Mouse (Mus musculus): ENCODE measurements around the gene Gusb.

The Gusb gene

DNA sequence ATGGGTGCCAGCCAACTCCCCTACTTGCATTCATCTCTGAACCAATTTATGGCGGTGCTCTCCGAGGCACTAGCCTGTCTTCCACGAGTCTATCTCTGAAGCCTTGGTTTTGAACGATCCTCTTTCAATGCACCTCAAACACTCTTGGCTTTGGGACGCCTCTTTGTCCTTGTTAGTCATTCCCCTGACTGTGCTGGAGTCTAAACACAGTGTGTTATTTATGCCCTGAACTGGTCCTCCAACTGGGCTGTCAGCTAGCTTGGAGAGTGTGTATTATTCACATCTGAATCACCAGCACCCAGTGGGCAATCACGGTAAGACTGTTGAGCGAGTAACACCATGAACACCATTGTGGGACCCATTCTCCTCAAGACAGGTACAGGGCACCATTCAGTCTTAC lies 24.8 kb upstream of the Gusb start:
- in situ Hi-C loops (cut with MboI; ENCODE audit: unreplicated experiment in 2 of 2): loop anchor here in 1 of 2 experiments (10.0 kb wide), 1 partner anchor 227 kb away; the partner anchor contains the start of genes Sbds and Tyw1

- in situ Hi-C loops (cut with MboI; ENCODE audit: unreplicated experiment in 2 of 2): loop anchor here in 1 of 2 experiments (10.0 kb wide), 1 partner anchor 228 kb away; the partner anchor contains the start of genes Sbds and Tyw1
Measured at GRCm38 (mm10) chr5:130027134-130027533, 24.3 kb upstream of the Gusb start.

- in situ Hi-C loops (cut with MboI; ENCODE audit: unreplicated experiment in 2 of 2): loop anchor here in 1 of 2 experiments (10.0 to 25.0 kb wide), 2 partner anchors 231 to 1012 kb away; partner anchors contain the start of genes Ran, Sbds, Stx2 and Tyw1
Measured at GRCm38 (mm10) chr5:130023767-130024539, 21.1 kb upstream of the Gusb start.

GRCm38 (mm10) chr5:130023067-130023766 lies 20.4 kb upstream of the Gusb start:
- in situ Hi-C loops (cut with MboI; ENCODE audit: unreplicated experiment in 2 of 2): loop anchor here in 1 of 2 experiments (10.0 to 25.0 kb wide), 2 partner anchors 232 to 1011 kb away; partner anchors contain the start of genes Ran, Sbds, Stx2 and Tyw1

DNA sequence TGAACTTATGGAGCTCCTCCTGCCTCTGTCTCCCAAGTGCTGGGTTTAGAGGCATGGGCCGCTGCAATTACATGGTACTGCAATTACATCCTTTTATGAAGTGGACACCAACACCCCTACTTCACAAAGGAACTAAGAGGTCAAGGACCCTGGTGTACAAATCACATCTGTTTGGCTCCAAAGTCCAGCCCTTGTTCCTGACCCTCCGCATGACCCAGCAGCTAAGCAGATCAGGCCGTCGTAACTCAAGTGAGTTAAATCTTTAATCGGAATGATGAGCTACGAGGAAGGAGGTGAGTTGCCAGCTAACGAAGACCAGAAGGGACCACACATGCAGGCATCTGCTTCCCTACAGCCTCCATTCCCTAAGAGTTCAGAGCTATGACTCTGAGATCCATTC lies 19.5 kb upstream of the Gusb start:
- in situ Hi-C loops (cut with MboI; ENCODE audit: unreplicated experiment in 2 of 2): loop anchor here in 1 of 2 experiments (10.0 to 25.0 kb wide), 2 partner anchors 232 to 1010 kb away; partner anchors contain the start of genes Ran, Sbds, Stx2 and Tyw1

DNA sequence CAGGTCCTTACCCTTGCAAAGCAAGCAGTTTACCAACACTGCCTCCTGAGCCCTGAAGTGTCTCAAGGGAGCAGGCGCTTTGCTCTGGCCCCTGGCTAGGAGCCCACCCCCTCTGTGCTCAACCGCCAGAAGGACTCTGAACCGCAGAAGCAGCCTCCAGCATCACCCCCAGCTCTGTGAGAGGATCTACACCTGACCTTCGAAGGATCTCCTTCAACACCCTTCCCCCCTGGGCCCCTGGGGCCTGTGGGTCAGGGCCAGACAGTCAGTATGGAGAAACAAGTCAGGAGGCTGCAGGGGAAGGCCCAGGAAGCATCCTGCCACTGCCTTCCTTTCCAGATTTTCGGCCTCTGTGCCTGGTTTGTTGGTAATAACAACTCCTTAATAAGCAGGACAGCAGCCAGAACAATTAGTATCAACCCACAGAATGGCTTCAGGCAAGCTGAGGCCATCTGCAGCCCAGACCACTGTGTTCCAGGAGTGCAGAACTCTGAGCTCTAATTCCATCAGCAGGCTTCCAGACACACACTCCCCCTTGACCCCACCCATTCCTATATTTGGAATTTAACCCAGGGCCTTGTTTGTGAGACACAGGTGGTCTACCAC lies 18.6 kb upstream of the Gusb start:
- in situ Hi-C loops (cut with MboI; ENCODE audit: unreplicated experiment in 2 of 2): loop anchor here in 1 of 2 experiments (10.0 to 25.0 kb wide), 2 partner anchors 233 to 1009 kb away; partner anchors contain the start of genes Ran, Sbds, Stx2 and Tyw1

DNA sequence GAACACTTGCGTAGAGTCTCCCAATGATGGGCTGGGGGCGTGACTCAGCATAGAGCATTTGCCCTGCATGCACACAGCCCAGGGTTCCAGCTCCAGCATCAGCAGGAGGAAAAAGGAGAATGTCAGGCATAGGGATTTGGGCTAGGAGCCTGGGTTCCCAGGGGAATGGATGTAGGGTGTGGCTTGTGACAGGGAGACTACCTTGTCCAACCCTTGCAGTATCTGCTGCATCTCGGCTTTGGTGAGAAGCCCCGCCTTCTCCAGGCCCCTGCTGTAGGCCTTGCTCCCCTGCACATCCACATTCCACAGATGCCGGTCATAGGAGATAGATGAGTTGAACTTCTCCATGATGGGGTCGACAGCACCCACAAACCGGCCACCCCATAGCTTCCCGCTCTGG lies 16.6 kb upstream of the Gusb start:
- in situ Hi-C loops (cut with MboI; ENCODE audit: unreplicated experiment in 2 of 2): loop anchor here in 1 of 2 experiments (25.0 kb wide), 1 partner anchor 1007 kb away; the partner anchor contains the start of genes Ran and Stx2

DNA sequence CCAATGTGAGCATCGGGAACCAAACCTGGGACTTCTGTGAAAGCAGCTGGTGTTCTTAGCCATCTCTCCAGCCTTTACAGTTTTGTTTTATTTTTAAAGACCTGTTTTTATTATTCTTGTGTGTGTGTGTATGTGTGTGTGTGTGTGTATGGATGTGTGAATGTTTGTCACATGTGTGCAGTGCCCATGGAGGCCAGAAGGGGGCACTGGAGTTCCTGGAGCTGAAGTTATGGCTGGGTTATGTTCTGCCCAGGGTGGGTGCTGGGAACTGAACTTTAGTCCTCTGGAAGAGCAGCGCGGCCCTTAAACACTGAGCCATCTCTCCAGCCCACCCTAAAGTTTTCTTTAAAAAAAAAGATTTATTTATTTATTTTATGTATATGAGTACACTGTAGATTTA lies 12.3 kb upstream of the Gusb start:
- in situ Hi-C loops (cut with MboI; ENCODE audit: unreplicated experiment in 2 of 2): loop anchor here in 1 of 2 experiments (25.0 kb wide), 1 partner anchor 1003 kb away; the partner anchor contains the start of genes Ran and Stx2

GRCm38 (mm10) chr5:130010961-130011360 lies 8.1 kb upstream of the Gusb start:
- in situ Hi-C loops (cut with MboI; ENCODE audit: unreplicated experiment in 2 of 2): loop anchor here in 1 of 2 experiments (25.0 kb wide), 1 partner anchor 999 kb away; the partner anchor contains the start of genes Ran and Stx2

DNA sequence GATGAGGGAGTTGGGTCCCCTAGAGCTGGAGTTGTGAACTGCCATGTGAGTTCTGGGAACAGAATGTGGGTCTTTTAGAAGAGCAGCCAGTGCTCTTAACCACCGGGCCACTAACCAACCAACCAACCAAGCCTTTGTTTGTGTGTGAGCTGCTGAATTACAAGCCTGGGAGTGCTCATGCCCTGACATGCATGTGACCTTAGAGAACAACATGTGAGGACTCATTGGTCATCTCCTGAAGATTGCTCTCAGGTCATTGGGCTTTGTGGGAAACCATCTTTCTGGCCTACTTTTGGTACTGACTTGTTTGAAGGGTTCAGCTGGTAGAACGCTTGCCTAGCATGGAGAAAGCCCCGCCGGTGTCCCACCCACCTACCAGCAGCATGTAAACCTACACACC lies 6.9 kb upstream of the Gusb start:
- in situ Hi-C loops (cut with MboI; ENCODE audit: unreplicated experiment in 2 of 2): loop anchor here in 1 of 2 experiments (25.0 kb wide), 1 partner anchor 997 kb away; the partner anchor contains the start of genes Ran and Stx2

GRCm38 (mm10) chr5:130008034-130008590 lies 5.3 kb upstream of the Gusb start:
- in situ Hi-C loops (cut with MboI; ENCODE audit: unreplicated experiment in 2 of 2): loop anchor here in 1 of 2 experiments (25.0 kb wide), 1 partner anchor 996 kb away; the partner anchor contains the start of genes Ran and Stx2

DNA sequence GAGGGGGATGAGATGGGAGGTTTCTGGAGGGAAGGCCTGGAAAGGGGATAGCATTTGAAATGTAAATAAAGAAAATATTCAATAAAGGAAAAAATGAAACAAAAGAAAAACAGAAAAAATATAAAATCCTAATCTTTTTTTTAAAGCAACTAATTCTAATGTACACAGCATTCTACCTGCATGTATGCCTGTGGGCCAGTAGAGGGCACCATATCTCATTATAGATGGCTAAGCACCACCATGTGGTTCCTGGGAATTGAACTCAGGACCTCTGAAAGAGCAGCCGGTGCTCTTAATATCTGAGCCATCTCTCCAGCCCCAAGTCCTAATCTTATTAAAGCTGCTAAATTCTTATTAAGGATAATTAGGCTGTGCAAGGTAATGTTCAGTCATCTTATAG lies 4.5 kb upstream of the Gusb start:
- in situ Hi-C loops (cut with MboI; ENCODE audit: unreplicated experiment in 2 of 2): loop anchor here in 1 of 2 experiments (25.0 kb wide), 1 partner anchor 995 kb away; the partner anchor contains the start of genes Ran and Stx2

GRCm38 (mm10) chr5:130003229-130003628 lies 380 bp upstream of the Gusb start:
- in situ Hi-C loops (cut with MboI; ENCODE audit: unreplicated experiment in 2 of 2): loop anchor here in 1 of 2 experiments (25.0 kb wide), 1 partner anchor 991 kb away; the partner anchor contains the start of genes Ran and Stx2

DNA sequence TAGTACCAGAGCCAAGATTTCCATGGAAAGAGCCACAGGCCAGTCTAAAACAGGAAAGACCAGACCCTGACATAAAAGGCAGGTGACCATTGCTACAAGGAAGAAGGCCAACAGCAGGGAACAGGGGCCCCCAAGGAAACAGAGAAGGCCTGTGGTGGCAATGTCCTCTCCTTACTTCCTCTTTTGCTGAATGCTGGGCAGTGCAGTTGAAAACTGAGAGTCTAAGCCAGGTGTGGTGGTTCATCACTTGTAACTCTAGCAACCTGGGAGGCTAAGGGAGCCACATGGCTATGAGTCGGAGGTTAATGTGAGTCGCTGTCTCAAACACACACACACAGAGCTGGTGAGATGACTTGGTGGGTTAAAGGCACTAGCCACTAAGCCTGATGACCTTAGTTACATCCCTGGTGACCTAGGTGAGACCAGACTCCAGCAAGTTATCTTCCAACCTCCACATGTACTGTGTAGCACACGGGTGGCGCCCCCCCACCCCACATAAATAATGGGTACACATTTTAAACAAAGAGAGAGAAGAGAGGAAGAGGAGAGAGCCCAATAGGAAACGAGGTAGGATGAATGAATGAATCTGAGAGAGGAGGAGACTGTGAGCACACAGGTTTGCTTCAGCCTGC lies 1.4 kb downstream of the Gusb start:
- in situ Hi-C loops (cut with MboI; ENCODE audit: unreplicated experiment in 2 of 2): loop anchor here in 1 of 2 experiments (25.0 kb wide), 1 partner anchor 989 kb away; the partner anchor contains the start of genes Ran and Stx2

- in situ Hi-C loops (cut with MboI; ENCODE audit: unreplicated experiment in 2 of 2): loop anchor here in 1 of 2 experiments (25.0 kb wide), 1 partner anchor 988 kb away; the partner anchor contains the start of genes Ran and Stx2
Measured at GRCm38 (mm10) chr5:130000735-130001134, 2.1 kb downstream of the Gusb start.

DNA sequence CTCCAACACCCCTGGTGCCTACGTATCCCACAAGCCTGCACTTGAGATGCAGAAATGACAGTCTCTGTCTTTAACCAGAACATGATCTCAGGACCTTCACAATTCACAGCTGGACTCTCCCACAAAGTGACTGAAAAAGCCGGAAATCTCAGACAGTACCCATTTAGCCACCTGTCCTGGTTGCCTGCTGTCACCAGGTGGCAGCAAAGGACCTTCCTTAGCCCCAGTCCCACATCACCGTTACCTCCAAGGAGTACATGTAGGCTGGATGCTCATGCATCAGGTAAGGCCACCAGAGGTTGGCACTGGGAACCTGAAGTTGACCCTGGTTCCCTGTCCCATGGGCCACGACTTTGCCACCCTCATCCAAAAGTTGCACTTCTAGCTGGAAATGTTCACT lies 3.8 kb downstream of the Gusb start:
- in situ Hi-C loops (cut with MboI; ENCODE audit: unreplicated experiment in 2 of 2): loop anchor here (5.0 to 25.0 kb wide), 3 partner anchors 387 to 856 kb away; no protein-coding TSS in a partner anchor

DNA sequence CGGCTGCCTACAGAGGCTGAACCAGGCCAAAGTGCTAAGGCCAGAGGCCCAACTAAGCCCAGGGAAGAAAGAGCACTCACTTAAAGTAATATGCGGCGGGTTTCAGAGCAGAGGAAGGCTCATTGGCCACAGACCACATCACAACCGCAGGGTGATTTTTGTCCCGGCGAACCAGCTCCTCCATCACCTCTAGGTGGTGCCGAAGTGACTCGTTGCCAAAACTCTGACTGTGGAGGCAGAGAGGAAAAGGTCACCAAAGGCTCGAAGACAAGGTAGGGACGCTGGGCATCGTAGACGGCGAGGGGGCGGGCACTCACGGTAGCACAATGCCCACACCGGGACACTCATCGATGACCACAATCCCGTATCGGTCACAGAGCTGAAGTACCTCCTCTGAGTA lies 5.1 kb downstream of the Gusb start:
- in situ Hi-C loops (cut with MboI; ENCODE audit: unreplicated experiment in 2 of 2): loop anchor here (5.0 to 25.0 kb wide), 3 partner anchors 385 to 857 kb away; no protein-coding TSS in a partner anchor

- in situ Hi-C loops (cut with MboI; ENCODE audit: unreplicated experiment in 2 of 2): loop anchor here (5.0 to 25.0 kb wide), 3 partner anchors 383 to 860 kb away; no protein-coding TSS in a partner anchor
Measured at GRCm38 (mm10) chr5:129994989-129995388, 7.9 kb downstream of the Gusb start.

GRCm38 (mm10) chr5:129993374-129993773 lies 9.5 kb downstream of the Gusb start:
- in situ Hi-C loops (cut with MboI; ENCODE audit: unreplicated experiment in 2 of 2): loop anchor here (10.0 to 25.0 kb wide), 2 partner anchors 381 to 861 kb away; no protein-coding TSS in a partner anchor
